Mouse (Mus musculus): ENCODE measurements around the gene Oser1. TPM values are rescaled to one million over a fixed set of nuclear protein-coding genes. Genes with fewer than 3 reads are reported as not detected.

Oser1 gene
- 397 TPM for polyA plus RNA-seq (2014; fragmentation: Illumina TruSeq; extraction: RNeasy Lipid Tissue Mini Kit (QIAGEN cat#74804); ENCODE audit: low read depth, low replicate concordance)

DNA sequence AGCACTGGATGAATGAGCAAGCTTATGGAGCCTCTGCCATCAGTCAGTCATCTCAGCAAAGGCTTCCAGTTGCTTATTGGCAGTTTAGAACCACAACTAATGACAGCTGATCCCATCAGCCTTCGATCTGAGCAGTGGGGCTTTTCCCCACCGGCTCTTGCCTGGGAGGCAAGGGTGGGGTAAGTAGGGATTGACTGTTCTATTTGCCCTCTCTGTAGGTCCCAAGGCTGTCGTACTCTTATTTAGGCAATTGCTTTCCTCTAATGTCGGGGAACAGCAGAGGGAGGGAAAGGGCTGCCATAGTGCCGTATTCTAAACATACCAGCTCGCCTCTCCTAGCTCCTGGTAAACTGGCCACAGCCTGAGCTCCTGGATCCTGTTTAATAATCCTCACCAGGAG is at the start of gene Oser1:
Oser1 (minus strand) TSS at position 101 of the 400 bp plus-strand sequence.

DNA sequence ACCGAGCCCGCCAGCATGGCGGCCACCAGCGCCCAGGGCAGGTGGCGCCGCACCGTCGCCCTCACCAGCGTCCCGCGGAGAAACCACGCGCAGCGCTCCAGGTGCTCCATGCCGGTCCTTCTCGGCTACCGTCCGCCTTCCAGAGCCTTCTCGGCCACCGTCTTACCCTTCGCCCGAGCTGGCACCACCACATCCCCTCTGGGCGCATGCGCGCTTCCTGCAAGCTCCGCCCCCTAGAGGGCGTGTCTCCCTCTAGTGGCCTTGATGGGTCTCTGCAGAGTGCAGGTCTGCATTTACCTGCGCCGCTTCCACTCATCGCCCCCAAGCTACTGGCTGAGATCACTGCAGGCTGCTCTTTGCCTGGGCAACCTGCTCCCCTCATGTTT is 48.0 kb upstream of the Oser1 start, which contains the start of gene Fitm2:
Fitm2 (minus strand) TSS at position 164 of the 386 bp plus-strand sequence.

DNA sequence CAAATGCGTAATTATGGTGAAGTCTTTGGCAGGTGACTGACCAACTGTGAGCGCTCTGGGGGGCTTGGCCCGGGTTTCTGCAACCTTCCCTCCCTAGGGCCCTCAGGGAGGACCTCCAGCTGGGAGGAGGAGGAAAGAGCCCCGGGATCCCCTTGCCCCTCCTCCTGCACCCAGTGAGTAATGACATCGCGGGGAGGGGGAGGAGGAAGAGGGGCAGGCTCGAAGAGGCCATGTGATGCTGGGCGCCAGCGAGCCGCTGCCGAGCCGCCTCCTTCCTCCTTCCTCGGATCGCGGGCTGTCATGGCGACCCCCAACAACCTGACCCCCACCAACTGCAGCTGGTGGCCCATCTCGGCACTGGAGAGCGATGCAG is 13.7 kb upstream of the Oser1 start, which contains the start of gene Gdap1l1:
Gdap1l1 (plus strand) TSS at position 231 of the 373 bp plus-strand sequence.

DNA sequence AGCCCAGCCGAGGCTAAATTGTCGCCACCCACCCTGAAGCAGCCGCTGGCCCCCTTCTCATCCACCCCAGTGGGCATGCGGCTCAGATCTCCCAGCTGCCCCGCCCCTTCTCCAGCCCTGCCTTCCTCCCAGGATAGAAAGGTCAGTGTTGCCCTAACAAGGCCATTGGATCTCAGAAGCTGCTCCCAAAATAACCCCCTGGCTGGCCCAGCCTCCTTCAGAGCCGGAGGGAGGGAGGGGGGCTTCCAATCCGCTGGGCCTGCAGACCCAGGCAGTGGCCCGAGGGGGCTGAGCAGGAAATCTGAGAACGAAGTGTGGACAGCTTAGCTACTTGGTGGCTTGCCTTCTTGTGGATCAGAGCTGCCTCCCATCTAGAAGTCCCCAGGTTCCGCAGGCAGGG is 26.6 kb downstream of the Oser1 start, which contains the start of gene Jph2:
Jph2 (minus strand) TSS at position 89 of the 400 bp plus-strand sequence.

Other genes starting within 250 kb of the Oser1 start
- gene Tox2, start 221.6 kb downstream of the Oser1 start, polyA plus RNA-seq (2014; fragmentation: Illumina TruSeq; extraction: RNeasy Lipid Tissue Mini Kit (QIAGEN cat#74804); ENCODE audit: low read depth, low replicate concordance) = 4.4 TPM
- 0.04 TPM for gene Jph2, start 26.7 kb downstream of the Oser1 start, polyA plus RNA-seq (2014; fragmentation: Illumina TruSeq; extraction: RNeasy Lipid Tissue Mini Kit (QIAGEN cat#74804); ENCODE audit: low read depth, low replicate concordance)
- not detected for gene Gdap1l1, start 13.8 kb upstream of the Oser1 start, polyA plus RNA-seq (2014; fragmentation: Illumina TruSeq; extraction: RNeasy Lipid Tissue Mini Kit (QIAGEN cat#74804); ENCODE audit: low read depth, low replicate concordance)
- 3.1 TPM for gene Fitm2, start 47.9 kb upstream of the Oser1 start, polyA plus RNA-seq (2014; fragmentation: Illumina TruSeq; extraction: RNeasy Lipid Tissue Mini Kit (QIAGEN cat#74804); ENCODE audit: low read depth, low replicate concordance)
- gene R3hdml, start 67.6 kb upstream of the Oser1 start, polyA plus RNA-seq (2014; fragmentation: Illumina TruSeq; extraction: RNeasy Lipid Tissue Mini Kit (QIAGEN cat#74804); ENCODE audit: low read depth, low replicate concordance) = not detected
- 0.07 TPM for gene Hnf4a, start 82.1 kb upstream of the Oser1 start, polyA plus RNA-seq (2014; fragmentation: Illumina TruSeq; extraction: RNeasy Lipid Tissue Mini Kit (QIAGEN cat#74804); ENCODE audit: low read depth, low replicate concordance)
- 6.1 TPM for gene Ttpal, start 177.6 kb upstream of the Oser1 start, polyA plus RNA-seq (2014; fragmentation: Illumina TruSeq; extraction: RNeasy Lipid Tissue Mini Kit (QIAGEN cat#74804); ENCODE audit: low read depth, low replicate concordance)
- gene Serinc3, start 220.4 kb upstream of the Oser1 start, polyA plus RNA-seq (2014; fragmentation: Illumina TruSeq; extraction: RNeasy Lipid Tissue Mini Kit (QIAGEN cat#74804); ENCODE audit: low read depth, low replicate concordance) = 385 TPM
- gene Pkig, start 233.7 kb upstream of the Oser1 start, polyA plus RNA-seq (2014; fragmentation: Illumina TruSeq; extraction: RNeasy Lipid Tissue Mini Kit (QIAGEN cat#74804); ENCODE audit: low read depth, low replicate concordance) = 72.4 TPM